Comparison of ENCODE assay signal across 21 mouse cellular contexts in the genomic region with DNA sequence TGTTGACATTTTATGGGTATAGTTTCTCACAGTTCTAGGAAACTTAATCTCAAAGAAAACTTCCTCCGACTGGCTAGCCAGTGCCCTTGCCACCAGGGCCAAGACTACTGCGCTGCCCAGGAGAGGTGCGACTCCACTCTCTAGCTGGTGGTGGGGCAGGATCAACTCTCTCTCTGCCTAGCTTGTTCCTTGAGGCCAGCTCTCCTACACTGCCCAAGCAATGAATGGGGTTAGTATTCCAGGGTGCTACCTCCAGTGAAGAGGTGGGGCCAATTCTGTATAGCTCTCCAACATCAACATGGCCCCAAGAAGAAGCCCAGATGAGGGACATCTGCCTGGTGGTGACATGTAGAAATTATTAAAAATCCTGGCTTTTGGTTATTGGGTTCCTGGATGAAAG.
DNase-seq lines count a peak whose midpoint lies in the region; ATAC-seq lines count a peak whose summit lies in the region.
"Had no signal": no experiment of that assay in that cellular context is flagged by ENCODE, and none has a peak within 500 bp of the region (broad histone marks: within the 10 kb centered on the region; RNA-seq: fewer than 3 reads in every experiment).

No protein-coding gene starts in this region.

- no peaks in the 10 kb centered on the region for H3K9me3 ChIP-seq in embryonic facial prominence, embryonic 12.5 days
- no peaks in the 10 kb centered on the region for H3K9me3 ChIP-seq in embryonic facial prominence, embryonic 10.5 days
- H3K9me3 ChIP-seq in heart, embryonic 12.5 days (replicated peaks) = no peaks in the 10 kb centered on the region
- H3K9me3 ChIP-seq: G1E had no signal

- DNase-seq in embryonic facial prominence, embryonic 10.5 days (ENCODE audit: low spot score) = no peak
- DNase-seq in heart, adult 11 months = peak; percentile 63
- DNase-seq in right cerebral cortex, postnatal 10 days (ENCODE audit: low spot score in 2 of 2) = no peak
- DNase-seq: adrenal gland, adult 2 months; adrenal gland, adult 8-10 months; adrenal gland, postnatal 10 days; adrenal gland, postnatal 14 days; adrenal gland, postnatal 25 days; adrenal gland, postnatal 36 days; B cell, adult 2 months; cerebellum, adult 11 months; cerebellum, adult 11-12 months; cerebellum, adult 18-20 months had no signal

- H3K36me3 ChIP-seq in embryonic facial prominence, embryonic 12.5 days = peaks cover 8% of the 10 kb centered on the region; the same call in 1 of the 2 replicates
- peaks cover 14% of the 10 kb centered on the region for H3K36me3 ChIP-seq in embryonic facial prominence, embryonic 10.5 days (replicated peaks)
- peaks cover 21% of the 10 kb centered on the region for H3K36me3 ChIP-seq in heart, embryonic 12.5 days

- H3K4me3 ChIP-seq in embryonic facial prominence, embryonic 12.5 days = no peak overlapping the region
- H3K4me3 ChIP-seq in embryonic facial prominence, embryonic 10.5 days = no peak overlapping the region
- H3K4me3 ChIP-seq in heart, embryonic 12.5 days = no peak overlapping the region

- H3K9ac ChIP-seq in embryonic facial prominence, embryonic 12.5 days = no peak overlapping the region
- H3K9ac ChIP-seq in heart, embryonic 12.5 days = no peak overlapping the region

- no peak overlapping the region for H3K27ac ChIP-seq in embryonic facial prominence, embryonic 12.5 days
- H3K27ac ChIP-seq in embryonic facial prominence, embryonic 10.5 days (replicated peaks) = no peak overlapping the region
- H3K27ac ChIP-seq in heart, embryonic 12.5 days (ENCODE audit: poor library complexity, severe bottlenecking) = no peak overlapping the region

- no peaks in the 10 kb centered on the region for H3K27me3 ChIP-seq in embryonic facial prominence, embryonic 12.5 days
- no peaks in the 10 kb centered on the region for H3K27me3 ChIP-seq in embryonic facial prominence, embryonic 10.5 days (replicated peaks; ENCODE audit: low read depth, poor library complexity, severe bottlenecking)
- no peaks in the 10 kb centered on the region for H3K27me3 ChIP-seq in heart, embryonic 12.5 days (replicated peaks)
- H3K27me3 ChIP-seq: CH12.LX, Patski had no signal

- WGBS in embryonic facial prominence, embryonic 12.5 days = 96% methylated on average over 3 of the region's 3 CpGs
- WGBS in embryonic facial prominence, embryonic 10.5 days = 95% methylated on average over 3 of the region's 3 CpGs
- 91% methylated on average over 3 of the region's 3 CpGs for WGBS in heart, embryonic 12.5 days

- no peaks in the 10 kb centered on the region for H3K4me1 ChIP-seq in embryonic facial prominence, embryonic 12.5 days
- no peaks in the 10 kb centered on the region for H3K4me1 ChIP-seq in embryonic facial prominence, embryonic 10.5 days
- H3K4me1 ChIP-seq in heart, embryonic 12.5 days (replicated peaks) = no peaks in the 10 kb centered on the region

- H3K4me2 ChIP-seq in embryonic facial prominence, embryonic 12.5 days (replicated peaks) = no peak overlapping the region
- no peak overlapping the region for H3K4me2 ChIP-seq in heart, embryonic 12.5 days

- ATAC-seq in embryonic facial prominence, embryonic 12.5 days (ENCODE audit: insufficient number of reproducible peaks, insufficient read depth, low FRiP score, low TSS enrichment) = peak; percentile 60; the same call in 1 of the 2 replicates
- ATAC-seq in heart, embryonic 12.5 days (ENCODE audit: insufficient number of reproducible peaks, low FRiP score) = no peak
- 0 out of 2 replicates have a peak, but pooled peaks have one; percentile 49 for ATAC-seq in erythroid progenitor cell, adult 5-6 weeks (replicated peaks; ENCODE audit: low FRiP score, poor library complexity, severe bottlenecking)
- ATAC-seq: activated CD4-positive, CD25-positive, alpha-beta regulatory T cell, adult 4 months; CD4-positive, CD25-positive, alpha-beta regulatory T cell, adult 4 months; Patski had no signal
